Mouse (Mus musculus): ENCODE measurements at regions not wholly inside any gene's neighbourhood (a gene's known extent, or its start where the extent isn't known, plus 50 kb on each side); places are given as distances from the start of the nearest gene placed in this dataset.
"Not testable (repeated sequence)": the region's sequence is repeated elsewhere in the genome, so short reads cannot be mapped to it uniquely, and the experiment has no call there.

DNA sequence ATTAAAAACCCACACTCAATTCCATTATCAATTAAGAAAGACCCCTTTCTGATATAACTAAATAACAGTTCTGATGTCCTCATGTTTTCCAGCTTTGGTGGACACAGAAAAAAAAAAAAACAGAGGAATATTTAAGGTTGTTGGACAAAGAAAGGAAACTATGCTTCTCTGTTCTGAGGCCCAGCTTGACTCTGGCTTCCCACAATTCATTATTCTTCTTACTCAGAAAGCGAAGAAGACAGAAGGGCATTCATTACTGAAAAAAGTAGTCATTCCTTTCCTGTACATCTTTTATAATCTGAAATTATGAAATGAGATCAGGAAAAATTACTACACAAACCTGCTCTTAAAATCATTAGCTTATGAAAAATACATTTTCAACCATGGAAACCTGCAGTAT, 263.2 kb upstream of the 1700008P02Rik start:
- no peak for DNase-seq

- no peak for DNase-seq
Measured at GRCm38 (mm10) chr3:6876265-6876664, 256.0 kb upstream of the 1700008P02Rik start.

- DNase-seq: no peak
Measured at GRCm38 (mm10) chr3:6872170-6872569, 251.9 kb upstream of the 1700008P02Rik start.

GRCm38 (mm10) chr3:6871752-6872151, 251.5 kb upstream of the 1700008P02Rik start:
- DNase-seq: no peak

- DNase-seq: no peak
Measured at GRCm38 (mm10) chr3:6866148-6866483, 245.9 kb upstream of the 1700008P02Rik start.

DNA sequence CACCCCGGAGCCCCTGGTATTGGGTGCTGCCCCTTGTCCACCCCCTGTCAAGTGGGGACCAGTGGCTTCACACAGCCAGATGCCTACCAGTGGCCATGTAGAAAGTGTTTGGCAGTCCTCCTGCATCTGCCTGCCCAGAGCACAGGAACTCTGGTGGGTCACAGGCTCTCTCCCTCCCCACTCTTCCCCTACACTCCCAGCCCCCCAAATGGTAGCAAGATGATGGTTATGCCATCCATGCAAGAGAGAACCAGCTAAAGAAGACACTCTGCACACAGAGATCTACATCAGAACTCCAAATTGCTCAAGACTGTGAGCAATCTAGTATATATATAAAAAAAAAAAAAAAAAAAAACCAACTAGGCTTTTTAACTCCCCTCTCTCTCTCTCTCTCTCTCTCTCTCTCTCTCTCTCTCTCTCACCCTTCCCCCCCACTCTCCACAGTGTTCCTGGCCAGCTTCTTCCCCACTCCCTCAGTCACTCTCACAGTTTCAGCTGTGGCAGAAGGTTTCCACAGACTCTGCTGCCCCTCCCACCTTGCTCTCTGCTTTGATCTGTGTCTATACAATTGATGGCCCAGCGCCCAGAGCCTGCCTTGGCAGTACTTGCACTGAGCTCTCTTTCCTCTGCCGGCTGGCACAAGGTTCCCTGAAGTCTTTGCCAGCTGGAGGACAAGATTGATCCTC, 245.4 kb upstream of the 1700008P02Rik start:
- DNase-seq: peak; percentile 54 to 68

- DNase-seq: no peak
Measured at GRCm38 (mm10) chr3:6859866-6860180, 239.6 kb upstream of the 1700008P02Rik start.

DNA sequence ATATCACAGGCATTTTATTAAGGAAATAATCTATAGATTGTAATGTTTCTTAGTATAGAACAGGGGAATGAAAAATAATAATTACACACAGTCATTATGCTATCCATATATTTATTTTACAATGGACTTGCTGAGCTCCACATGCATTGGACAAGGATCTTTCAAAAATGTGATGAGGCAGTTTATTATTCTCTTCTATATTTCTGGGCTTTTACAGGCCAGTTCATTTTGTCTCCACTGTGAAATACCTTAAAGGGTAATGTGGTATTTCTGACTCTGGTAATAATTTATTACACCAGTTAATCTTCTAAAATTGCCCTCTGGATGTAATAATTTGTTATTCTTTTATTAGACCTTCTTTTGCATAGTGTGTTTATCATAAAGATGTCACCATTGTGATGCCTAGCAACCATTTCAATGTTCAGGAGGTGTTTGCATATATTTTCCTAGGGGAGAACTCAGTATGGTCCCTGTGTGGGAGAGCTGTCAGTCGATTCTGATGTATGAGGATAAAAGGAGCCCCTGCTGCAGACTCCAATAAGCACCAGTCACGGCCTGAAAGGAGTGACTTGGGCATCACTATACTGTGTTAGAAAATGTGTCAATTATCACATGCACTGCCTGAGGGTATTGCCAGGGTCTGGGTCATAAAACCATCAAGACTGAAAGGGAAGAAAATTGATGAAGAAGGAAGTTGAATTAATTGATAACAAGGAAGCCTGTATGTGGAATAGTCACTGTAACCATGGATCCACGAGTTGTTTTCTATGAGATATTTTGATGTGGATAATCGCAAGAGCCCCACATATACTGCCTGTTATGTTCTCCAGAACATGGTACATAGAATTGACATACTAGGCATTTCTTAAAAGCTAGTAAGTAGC, 239.0 kb upstream of the 1700008P02Rik start:
- no peak for DNase-seq

- DNase-seq: no peak
Measured at GRCm38 (mm10) chr3:6819332-6819731, 199.1 kb upstream of the 1700008P02Rik start.

GRCm38 (mm10) chr3:6812346-6812745, 192.1 kb upstream of the 1700008P02Rik start:
- DNase-seq: no peak

GRCm38 (mm10) chr3:6809381-6809950, 189.2 kb upstream of the 1700008P02Rik start:
- no peak for DNase-seq

DNA sequence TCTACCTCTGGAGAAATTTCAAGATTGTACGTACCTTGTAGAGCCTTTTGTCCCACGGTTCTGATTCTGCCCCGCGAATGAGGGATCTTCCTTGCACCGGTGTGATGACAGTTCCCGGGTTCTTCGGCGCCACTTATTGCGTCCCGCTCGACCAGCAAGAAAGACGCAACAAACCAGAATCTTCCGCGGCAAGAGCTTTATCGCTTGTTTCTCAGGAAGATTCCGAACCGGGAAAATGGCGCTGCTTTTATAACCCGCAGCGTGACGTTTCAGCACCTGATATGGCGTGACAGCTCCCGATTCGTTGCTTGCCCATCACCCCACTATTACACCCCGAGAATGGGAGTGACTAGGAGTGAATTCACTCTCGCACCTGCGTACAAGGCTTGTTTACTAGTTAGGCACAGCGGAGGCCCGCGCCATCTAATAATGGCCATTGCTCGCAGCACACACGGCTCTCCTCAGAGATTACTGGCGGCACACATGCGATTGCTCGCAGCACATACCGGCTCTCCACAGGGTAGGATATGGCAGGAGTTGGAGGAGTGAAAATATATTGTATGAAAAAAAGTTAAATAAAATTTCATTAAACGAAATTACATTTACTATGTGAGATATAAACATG, 180.0 kb upstream of the 1700008P02Rik start:
- not testable (repeated sequence) for DNase-seq

- no peak for DNase-seq
Measured at GRCm38 (mm10) chr3:6768506-6768905, 148.3 kb upstream of the 1700008P02Rik start.

DNA sequence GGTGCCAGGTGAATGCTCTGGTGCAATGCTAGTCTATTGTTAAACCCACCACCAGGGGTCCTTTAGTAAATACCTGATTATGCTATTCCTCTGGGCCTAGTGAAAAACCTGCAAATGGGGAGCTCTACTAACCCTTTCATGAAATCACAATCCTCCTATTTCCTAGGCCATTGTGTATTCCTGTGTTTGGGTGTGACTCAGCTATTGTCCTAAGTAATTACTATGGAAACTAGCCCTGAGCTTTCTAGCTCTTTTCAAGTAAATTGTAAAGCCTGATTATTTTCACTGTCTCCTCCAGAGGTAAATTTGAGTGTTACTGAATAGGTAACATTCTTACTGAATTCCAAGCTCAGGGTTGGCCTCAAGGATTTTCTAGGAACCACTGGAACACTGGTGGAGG, 147.8 kb upstream of the 1700008P02Rik start:
- not testable (repeated sequence) for DNase-seq

DNA sequence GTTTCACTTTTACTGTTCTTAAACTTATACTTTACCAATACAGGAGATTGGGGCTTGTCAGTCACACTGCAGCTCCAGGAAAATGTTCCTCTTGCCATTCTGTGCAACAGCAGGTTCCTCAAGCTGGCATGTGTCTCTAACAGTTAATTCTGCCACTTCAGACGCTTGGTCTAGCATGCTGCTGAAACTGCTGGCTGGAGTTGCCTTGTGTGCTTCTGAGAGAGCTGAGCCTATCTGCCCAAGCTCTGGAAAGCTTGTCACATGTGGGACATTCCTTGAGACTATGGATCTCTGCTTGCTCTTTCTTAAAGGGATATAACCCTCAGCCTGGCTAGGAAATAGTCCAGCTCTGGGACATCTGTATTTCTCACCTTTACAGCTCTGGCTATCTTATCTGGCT, 138.9 kb upstream of the 1700008P02Rik start:
- peak in 1 of 2 experiments; percentile 4 for DNase-seq

GRCm38 (mm10) chr3:6757562-6757961, 137.3 kb upstream of the 1700008P02Rik start:
- no peak for DNase-seq

DNA sequence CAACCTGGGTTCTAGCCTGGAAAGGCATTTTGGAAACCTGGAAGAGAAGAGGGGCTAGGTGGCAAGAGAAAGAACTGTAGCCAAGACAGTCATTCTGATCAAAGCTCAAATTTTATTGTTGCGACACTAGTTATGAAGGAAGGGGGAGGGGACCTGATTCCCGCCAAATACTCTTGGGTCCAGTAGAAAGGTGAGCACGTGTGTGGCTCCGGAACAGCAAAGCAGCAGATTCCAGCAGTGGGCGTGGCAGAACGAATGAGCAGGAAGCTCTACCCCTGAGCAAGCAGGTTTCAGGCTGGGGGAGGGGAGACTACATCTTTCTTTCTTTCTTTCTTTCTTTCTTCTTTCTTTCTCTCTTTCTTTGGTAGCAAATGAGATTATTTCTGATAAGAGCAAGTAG, 130.5 kb upstream of the 1700008P02Rik start:
- DNase-seq: not testable (repeated sequence)

- no peak for DNase-seq
Measured at GRCm38 (mm10) chr3:6731372-6732297, 111.4 kb upstream of the 1700008P02Rik start.

DNA sequence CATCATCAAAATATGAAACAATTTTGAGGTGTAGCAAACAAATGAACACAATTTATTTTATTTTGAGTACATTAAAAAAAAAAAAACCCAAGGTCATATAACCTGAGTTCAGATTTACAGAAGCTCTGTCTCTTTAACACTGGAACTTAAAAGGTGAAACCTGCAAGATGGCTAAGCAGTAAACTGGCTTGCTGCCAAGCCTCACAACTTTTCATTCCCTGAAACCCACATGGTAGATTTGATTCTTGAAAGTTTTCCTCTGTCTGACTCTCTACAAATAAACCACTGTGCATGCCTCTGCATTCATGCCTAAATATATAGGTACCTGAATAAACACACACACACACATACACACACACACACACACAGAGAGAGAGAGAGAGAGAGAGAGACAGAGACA, 109.8 kb upstream of the 1700008P02Rik start:
- DNase-seq: no peak

GRCm38 (mm10) chr3:6683679-6684078, 63.4 kb upstream of the 1700008P02Rik start:
- no peak for DNase-seq

DNA sequence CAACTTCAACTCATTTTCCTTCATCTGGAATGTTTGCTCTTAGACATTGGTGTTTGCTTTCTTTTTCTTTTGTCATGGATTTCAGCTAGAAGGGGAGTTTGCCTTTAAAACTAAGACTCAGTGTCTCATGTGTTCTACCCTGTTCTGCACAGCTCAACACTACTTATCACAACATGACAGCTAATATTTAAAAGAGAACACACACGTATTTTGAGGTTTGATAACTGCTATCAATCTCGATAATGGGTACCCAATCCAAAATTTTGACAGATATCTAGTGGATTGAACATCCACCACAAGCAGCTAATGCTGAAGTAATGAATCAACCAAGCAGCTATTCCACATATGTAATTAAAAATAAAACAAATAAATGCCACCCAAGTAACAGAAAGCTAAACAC, 61.2 kb upstream of the 1700008P02Rik start:
- DNase-seq: no peak

DNA sequence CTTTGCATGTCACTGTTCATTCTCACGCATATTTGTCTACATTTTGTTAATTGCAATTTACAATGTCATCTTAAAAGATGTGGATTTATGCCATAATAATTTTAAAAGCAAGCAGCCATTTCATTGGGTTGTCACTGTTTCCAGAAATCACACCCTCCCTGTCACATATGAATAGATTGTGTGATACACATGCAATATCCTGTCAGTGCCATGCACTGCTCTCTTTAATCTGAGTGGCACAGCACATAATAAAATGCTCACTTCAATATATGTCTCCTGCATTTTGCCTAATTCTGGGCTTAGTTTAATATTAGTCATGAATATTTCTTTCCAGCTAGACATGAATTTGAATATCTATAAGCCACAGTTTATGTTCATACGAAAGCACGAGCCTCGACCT, 56.1 kb upstream of the 1700008P02Rik start:
- DNase-seq: no peak
